Mouse (Mus musculus) adrenal gland, postnatal 14 days (tissue): ENCODE measurements around the gene Pptc7. TPM values are rescaled to one million over a fixed set of nuclear protein-coding genes. Genes with fewer than 3 reads are reported as not detected.
"Not testable (repeated sequence)": the region's sequence is repeated elsewhere in the genome, so short reads cannot be mapped to it uniquely, and the experiment has no call there.

Source experiments
- DNase-seq: peaks from one replicate; pipeline ENCODE4 v3.0.0; 2021; ENCODE audit warnings: mixed read lengths
- total RNA-seq: library from RNA; stranded (reverse); gene quantifications from 2 replicates; pipeline ENCODE4 v1.2.3, GENCODE M21; 2021

Gene Pptc7
- total RNA-seq, 1 experiment from 2014 or later: 42.4 TPM

- DNase-seq: no peak
These were observed 15.9 kb downstream of the Pptc7 start for GRCm38 (mm10) chr5:122300071-122300518.

DNA sequence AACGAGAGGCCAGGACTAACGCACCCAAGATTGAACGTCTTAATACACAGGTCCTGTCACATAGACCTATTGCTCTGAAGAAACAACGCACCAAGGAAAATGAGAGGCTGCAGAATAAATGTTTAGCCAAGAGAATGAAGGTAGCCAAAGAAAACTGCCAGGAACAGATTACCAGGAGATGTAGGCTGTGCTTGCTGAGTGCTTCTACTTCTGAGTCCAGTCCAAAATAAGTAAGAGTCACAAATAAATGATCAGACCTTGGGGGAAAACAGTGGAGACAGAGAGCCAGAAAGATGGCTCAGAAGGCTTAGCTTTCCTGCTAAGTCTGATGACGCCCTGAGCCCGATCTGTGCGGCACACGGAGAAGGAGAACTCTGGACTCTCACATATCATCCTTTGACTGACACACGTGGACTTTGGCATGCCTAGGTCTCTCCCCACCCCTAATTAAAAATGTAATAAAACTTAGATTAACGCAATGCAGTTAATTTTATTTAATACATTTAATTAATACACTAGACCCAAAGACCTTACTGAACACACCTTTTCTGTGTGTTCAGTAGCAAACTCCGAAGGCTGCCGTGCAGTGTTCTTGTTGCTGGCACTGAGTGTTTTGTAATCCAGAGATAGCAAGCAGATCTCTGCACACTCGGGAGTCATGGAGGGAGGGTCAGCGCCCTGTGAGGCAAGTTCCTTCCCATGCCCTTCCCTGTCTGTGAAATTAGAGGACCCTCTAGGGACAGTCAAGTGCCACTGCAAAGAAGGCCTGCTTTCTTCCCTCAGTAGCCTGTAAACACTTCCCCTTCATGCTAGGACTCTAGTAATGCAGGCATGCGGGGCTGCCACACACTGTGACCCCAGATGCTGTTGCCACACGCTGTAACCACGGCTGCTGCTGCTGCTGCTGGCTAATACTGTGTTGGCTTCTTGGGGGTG lies 18.9 kb downstream of the Pptc7 start:
- peak; percentile 55 for DNase-seq

DNA sequence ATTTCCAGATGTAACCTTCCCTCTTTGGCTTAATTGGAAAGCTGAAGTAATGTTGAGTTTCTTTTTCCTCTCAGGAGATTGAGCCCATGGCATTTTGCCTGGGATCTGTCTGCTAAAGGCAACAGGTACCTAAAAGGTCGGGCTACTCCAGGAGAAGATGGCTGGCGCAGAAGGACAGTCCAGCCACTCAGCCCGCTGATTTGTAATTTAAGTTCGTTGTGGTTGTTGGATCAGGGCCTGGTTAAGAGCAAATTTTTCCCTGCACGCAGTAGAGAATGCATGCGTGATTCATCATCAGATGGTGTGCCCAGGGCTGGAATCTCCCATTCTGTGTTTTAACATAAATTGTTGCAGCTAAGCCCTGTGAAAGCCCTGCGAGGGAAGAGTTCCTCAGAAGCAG lies 19.8 kb downstream of the Pptc7 start:
- peak; percentile 59 for DNase-seq

DNA sequence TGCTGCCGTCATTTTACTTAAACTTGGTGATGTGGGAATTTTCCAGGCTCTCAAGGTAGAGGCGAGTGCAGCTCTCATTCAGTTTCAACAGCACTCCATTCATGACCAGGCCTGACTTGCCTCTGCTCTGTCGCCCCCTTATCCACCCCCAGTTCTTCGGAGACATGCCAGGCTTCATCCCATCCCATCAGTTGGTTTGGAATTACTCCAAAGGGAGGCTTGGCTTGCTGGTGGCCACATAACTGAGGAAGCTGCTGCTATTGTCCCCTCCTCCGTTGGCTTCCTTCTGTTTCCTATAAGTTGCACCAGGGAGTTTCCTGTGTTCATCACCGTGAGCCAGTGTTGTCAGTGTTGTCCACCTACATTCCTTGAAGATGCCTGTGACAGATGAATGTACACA lies 20.4 kb downstream of the Pptc7 start:
- no peak for DNase-seq

DNA sequence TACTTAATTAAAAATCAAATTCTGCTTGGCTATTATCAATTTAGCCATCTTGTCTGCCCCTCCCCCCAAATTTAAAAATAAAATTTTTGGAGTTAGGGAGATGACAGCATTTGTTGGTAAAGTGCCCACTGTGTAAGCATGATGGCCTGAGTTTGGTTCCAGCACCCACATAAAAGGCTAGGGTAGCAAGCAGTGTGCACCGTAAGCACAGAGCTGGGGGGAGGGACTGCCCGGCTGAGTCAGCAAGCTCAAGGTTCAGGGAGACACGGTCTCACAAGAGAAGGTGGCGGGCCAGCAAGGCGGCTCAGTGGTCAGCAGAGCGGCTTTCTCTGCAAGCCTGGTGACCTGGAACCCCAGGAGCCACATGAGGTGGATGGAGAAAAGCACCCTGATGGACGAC lies 21.3 kb downstream of the Pptc7 start:
- peak; percentile 75 for DNase-seq

GRCm38 (mm10) chr5:122306536-122306935 lies 22.4 kb downstream of the Pptc7 start:
- no peak for DNase-seq

DNA sequence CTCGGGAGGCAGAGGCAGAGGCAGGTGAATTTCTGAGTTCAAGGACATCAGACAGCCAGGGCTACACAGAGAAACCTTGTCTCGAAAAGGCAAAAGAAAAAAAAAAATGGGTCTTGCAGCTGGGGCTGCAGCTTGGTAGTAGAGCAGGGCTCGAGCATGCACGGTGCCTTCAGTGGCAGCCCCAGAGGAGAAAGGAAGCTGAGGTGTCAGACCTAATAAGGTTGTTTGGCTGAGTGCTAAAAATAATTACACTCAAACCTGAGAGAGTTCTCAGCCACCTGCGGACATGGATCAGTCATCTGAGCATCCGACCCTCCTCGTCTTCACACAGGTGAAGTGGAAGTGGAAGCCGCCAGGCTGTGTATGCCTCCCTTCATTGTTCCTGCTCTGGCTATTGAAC lies 26.5 kb downstream of the Pptc7 start:
- no peak for DNase-seq

GRCm38 (mm10) chr5:122311692-122312091 lies 27.5 kb downstream of the Pptc7 start:
- no peak for DNase-seq

GRCm38 (mm10) chr5:122312346-122312745 lies 28.2 kb downstream of the Pptc7 start:
- DNase-seq: no peak

DNA sequence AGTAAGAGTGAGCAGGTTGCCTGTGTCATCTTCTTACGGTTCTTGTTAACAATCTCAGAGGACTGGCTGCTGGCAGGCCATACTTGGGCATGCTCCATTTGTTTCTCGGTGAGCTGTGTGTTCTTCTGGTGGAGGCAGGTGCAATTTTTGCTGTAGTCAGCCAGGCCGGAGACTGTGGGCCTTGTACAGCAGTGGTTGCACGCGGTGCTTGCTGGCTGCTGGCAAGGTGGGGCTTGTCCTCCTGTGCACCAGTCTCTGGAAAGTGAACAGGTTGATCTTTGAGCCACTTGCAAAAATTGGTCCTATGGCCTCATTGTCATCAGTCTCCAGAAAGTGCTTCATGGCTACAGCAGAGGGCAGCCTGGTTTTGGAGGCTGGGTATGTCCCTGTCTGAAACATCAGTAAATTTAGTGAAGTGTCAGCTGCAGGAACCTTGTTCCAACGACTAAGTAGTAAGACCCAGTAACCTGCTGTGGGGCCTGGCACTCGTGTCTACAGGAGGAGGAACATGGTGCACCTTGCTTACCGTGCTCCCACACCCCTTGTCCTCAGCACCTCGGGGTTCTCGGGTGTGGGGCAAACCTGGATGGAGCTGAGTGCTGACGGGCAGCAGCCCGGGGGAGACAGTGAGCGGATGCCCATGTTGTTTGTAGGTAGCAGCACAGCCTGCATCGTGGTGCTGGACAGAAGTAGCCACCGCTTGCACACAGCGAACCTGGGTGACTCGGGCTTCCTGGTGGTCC lies 28.9 kb downstream of the Pptc7 start:
- no peak for DNase-seq

GRCm38 (mm10) chr5:122314966-122315667 lies 31.0 kb downstream of the Pptc7 start:
- peak; percentile 92 for DNase-seq

GRCm38 (mm10) chr5:122317329-122318045 lies 33.3 kb downstream of the Pptc7 start:
- peak; percentile 70 for DNase-seq

DNA sequence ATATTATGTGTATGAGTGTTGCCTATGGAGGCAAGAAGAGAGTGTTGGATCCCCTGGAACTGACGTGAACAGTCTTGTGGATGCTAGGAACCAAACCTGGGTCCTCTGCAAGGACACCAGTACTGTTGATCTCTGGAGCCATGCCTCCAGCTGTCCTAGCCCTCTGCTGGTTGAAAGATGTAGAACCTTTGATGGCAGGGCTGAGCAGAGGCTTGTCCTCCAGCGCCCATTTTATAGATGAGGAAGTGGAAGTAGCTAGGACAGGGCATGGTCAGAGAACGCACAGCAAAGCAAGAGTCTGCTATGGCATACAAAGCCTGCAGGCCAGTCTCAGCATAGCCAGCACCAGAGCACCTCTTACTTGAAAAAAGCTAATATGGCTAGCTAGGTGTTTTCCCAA lies 33.9 kb downstream of the Pptc7 start:
- peak; percentile 49 for DNase-seq

- DNase-seq: not testable (repeated sequence)
These were observed 34.8 kb downstream of the Pptc7 start for GRCm38 (mm10) chr5:122318976-122319375.

DNA sequence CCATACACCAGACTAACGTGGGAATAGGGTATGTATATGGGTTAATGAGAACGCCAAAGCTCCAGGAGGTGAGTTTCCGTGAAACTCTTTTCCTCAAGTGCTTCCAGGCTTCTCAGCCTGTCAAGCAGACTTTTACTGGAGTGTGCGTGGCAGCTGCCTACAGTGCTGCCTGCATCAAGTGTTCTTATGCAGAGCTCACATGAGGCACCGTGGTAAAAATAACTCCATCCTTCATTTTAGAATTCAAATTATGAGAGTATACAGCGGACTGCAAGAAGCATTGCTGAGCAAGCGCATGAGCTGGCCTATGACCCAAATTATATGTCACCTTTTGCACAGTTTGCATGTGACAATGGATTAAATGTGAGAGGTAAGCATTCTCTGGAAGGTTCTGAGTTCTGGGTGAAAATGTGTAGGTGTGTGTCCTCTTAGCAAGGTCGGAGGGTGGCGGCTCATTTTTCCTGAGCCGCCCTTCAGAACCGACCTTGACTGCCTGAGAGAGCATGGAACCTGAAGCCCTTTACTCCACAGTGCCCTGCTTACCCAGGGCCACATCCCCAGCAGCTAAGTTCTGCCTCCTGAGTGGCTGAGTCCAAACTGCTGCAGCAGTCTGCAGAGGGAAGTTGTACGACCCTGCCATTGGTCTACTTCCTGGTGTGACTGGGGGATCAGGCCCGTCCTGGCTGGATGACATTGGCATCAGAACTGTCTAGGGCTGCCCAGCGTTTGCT lies 35.5 kb downstream of the Pptc7 start:
- DNase-seq: peak; percentile 57

DNA sequence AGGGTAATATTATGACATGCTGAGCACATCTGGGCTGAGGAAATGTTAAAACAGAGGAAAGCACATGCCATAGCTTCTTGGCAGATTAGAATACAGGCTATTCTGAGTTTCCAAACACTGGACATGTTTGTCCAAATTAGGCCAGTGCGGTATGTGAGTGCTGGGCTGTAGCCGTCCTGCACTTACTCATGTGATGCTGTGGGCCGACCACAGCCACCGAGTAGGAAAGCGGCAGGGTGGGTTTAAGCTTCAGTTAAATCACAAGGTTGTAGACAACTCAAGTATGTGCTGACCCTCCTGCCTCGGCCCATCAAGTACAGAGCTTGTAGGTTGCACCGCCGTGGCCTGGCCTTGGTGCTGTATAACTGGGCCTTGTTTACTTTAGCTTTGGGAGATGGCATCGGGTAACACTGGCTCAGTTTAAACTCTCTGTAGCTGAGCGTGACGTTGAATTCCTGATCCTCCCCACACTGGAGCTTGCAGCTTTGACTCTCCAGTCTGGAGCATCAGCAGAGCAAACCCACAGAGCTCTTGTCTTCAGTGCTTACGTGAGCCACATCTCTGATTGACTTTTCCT lies 36.1 kb downstream of the Pptc7 start:
- no peak for DNase-seq

DNA sequence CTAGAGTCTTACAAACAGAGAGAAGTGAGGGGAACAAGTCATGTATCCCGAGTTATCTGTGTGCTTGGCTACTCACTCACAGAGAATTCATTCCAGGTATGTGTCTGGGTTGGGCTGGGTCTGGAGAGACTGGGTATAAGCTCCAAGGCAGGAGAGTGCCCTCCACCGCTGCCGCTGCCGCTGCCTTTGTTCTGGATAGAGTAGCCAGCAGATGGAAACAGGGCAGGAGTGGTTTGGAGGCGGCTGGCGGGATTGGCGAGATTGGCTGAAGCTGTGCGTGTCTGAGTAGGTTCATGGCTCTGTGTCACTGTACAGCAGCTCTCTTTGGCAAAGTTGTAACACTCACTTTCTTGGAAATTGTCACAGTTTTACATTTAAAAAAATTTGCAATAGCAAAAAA lies 39.4 kb downstream of the Pptc7 start:
- DNase-seq: no peak

GRCm38 (mm10) chr5:122324608-122325431 lies 40.7 kb downstream of the Pptc7 start:
- peak; percentile 75 for DNase-seq

DNA sequence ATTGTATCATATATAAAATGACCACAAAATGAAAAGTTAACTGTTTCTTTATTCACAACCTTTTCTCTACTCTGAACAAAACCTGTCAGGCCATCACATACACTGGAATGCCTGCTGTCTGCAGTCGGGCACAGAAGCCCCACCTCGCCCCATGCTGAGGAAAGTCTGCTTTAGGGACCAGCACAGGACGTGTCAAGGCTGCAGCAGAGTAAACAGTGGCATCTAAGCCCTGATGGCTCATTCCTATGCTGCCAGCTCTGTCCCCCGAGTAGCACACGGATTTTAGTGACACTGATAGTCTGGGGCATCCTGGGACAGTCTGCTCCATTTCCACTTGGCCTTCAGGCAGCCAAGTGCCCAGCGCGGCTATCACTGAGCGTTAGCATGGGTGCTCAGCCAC lies 41.3 kb downstream of the Pptc7 start:
- DNase-seq: no peak

GRCm38 (mm10) chr5:122327283-122327682 lies 43.1 kb downstream of the Pptc7 start:
- DNase-seq: no peak
